Mouse (Mus musculus) hindbrain, embryonic 16.5 days (tissue): Measurements from ENCODE around the gene Ppp3cb. TPM values are rescaled to one million over a fixed set of nuclear protein-coding genes. Genes with fewer than 3 reads are reported as not detected.

Source experiments
- ATAC-seq: fragments of 200-750 bp; cut with Nextera tagmentation; 2 replicates; pipeline ENCODE4 v1.8.0; 2017; ENCODE audit warnings: moderate TSS enrichment, moderate library complexity
- H3K27ac ChIP-seq: fragments of 300-500 bp; sonication (generic); 2 replicates; pipeline ENCODE4 v1.5.1; 2014; ENCODE audit warnings: low read depth, mild to moderate bottlenecking, control low read depth, low read length, moderate library complexity
- H3K27me3 ChIP-seq: fragments of 300-500 bp; sonication (generic); replicated peaks from 2 replicates; pipeline ENCODE4 v1.6.1; 2014; ENCODE audit warnings: low read length; ENCODE audit not compliant: control insufficient read depth, insufficient read depth
- H3K36me3 ChIP-seq: fragments of 300-500 bp; sonication (generic); 2 replicates; pipeline ENCODE4 v1.6.1; 2014; ENCODE audit warnings: mild to moderate bottlenecking, low read length, moderate library complexity, mixed read lengths; ENCODE audit not compliant: control insufficient read depth, insufficient read depth
- H3K4me1 ChIP-seq: fragments of 300-500 bp; sonication (generic); 2 replicates; pipeline ENCODE4 v1.6.1; 2014; ENCODE audit warnings: low read depth, low read length; ENCODE audit not compliant: control insufficient read depth, insufficient read depth
- H3K4me2 ChIP-seq: fragments of 300-500 bp; sonication (generic); 2 replicates; pipeline ENCODE4 v1.6.1; 2014; ENCODE audit warnings: mild to moderate bottlenecking, low read length, control low read depth, moderate library complexity
- H3K4me3 ChIP-seq: fragments of 300-500 bp; sonication (generic); 2 replicates; pipeline ENCODE4 v1.5.1; 2014; ENCODE audit warnings: mild to moderate bottlenecking, low read length, control low read depth, moderate library complexity
- H3K9ac ChIP-seq: fragments of 300-500 bp; sonication (generic); 2 replicates; pipeline ENCODE4 v1.6.1; 2014; ENCODE audit warnings: low read depth, mild to moderate bottlenecking, control low read depth, low read length, moderate library complexity
- H3K9me3 ChIP-seq: fragments of 300-500 bp; sonication (generic); 2 replicates; pipeline ENCODE4 v1.6.1; 2014; ENCODE audit warnings: mild to moderate bottlenecking, low read length, moderate library complexity; ENCODE audit not compliant: control insufficient read depth
- WGBS: fragments of 180-500 bp; shearing (Covaris S2); extraction: QIAGEN DNeasy Blood & Tissue Kit; methylation state at CpG from one replicate; pipeline ENCODE4 v1.1.7; 2014; 5-methylcytosine and 5-hydroxymethylcytosine counted together
- polyA plus RNA-seq: library from polyadenylated mRNA; unstranded; fragments of >200 nt; fragmentation: Nextera tagmentation; extraction: Ambion mirVana; gene quantifications from 2 replicates; pipeline ENCODE4 v1.2.1, GENCODE M21; 2015

Ppp3cb gene
- polyA plus RNA-seq, 1 experiment from 2014 or later, result 67.1 TPM

DNA sequence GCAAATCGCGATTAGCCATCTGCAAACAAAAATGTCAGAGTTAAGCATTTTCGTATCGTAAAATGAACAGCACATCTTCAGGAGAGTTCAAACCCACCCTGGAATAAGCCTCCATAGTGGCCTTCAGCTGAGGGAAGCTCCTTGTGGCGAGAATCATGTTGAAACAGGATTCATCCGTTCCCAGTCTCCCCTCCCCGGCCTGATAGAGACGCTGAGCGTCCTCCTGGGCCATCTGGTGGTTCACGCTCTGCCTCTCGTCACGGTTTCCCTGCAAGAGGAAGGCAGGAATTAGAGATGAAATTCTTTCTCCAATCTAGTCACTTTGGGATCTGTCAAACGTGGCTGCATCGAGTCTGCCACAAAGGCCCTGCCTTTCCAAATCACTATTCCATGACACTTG is 86.2 kb downstream of the Ppp3cb start:
- Histone ChIP-seq H3K9ac (no peak overlapping the region), H3K4me1 (no peaks in the 10 kb centered on the region), H3K4me3 (no peak overlapping the region), H3K9me3 (no peaks in the 10 kb centered on the region), H3K27ac (no peak overlapping the region), H3K27me3 (no peaks in the 10 kb centered on the region), H3K36me3 (peaks cover 31% of the 10 kb centered on the region), H3K4me2 (no peak overlapping the region)
- ATAC-seq, result no peak
- 75% methylated on average over 14 of the region's 14 CpGs for WGBS

DNA sequence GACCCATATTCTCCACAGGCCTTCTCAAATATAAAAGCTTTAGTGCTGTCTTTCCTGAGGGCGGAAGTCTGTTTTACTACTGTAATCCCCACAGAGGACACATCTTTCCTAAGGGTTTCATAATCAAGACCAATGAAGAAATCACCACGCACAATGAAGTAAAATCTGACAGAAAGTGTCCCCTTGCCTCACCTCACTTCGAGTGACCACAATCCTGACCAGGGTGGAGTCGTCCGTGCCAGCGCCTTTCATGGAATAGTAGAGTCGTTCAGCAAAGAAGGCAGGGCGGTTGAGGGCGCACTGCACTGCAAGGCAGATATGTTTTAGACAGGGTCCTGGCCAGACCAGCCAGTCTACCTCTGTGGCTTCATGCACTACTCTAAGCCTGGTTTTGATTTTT is 88.0 kb downstream of the Ppp3cb start:
- Histone ChIP-seq H3K36me3 (peaks cover 24% of the 10 kb centered on the region), H3K4me1 (no peaks in the 10 kb centered on the region), H3K9ac (no peak overlapping the region), H3K9me3 (no peaks in the 10 kb centered on the region), H3K27ac (no peak overlapping the region), H3K27me3 (no peaks in the 10 kb centered on the region), H3K4me3 (no peak overlapping the region), H3K4me2 (no peak overlapping the region)
- 95% methylated on average over 9 of the region's 9 CpGs for WGBS
- no peak for ATAC-seq

DNA sequence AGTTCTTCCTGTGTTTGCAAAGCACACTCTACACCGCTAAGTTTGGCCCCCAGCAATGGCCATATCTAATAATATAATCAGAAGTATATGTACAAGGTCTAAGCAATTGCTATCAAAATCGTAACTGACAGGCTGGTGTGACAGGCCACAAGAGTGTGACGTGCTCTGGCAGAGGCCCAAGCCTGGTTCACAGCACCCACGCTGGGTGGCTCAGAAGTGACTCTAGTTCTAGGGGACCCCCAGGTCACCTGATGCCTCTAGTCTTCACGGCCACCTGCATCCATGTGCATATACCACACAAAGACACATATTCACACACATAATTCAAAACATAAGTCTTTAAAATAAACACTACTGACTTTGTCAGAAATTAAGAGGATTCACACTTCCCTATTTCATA is 93.4 kb downstream of the Ppp3cb start:
- no peaks in the 10 kb centered on the region for H3K9me3 ChIP-seq
- WGBS, result 90% methylated on average over 5 of the region's 5 CpGs
- H3K4me1 ChIP-seq, result no peaks in the 10 kb centered on the region
- H3K4me3 ChIP-seq, result no peak overlapping the region
- ATAC-seq, result no peak
- no peak overlapping the region for H3K9ac ChIP-seq
- H3K27ac ChIP-seq, result no peak overlapping the region
- H3K36me3 ChIP-seq, result peaks cover 6% of the 10 kb centered on the region; the same call in 1 of the 2 replicates
- no peak overlapping the region for H3K4me2 ChIP-seq
- H3K27me3 ChIP-seq, result no peaks in the 10 kb centered on the region

DNA sequence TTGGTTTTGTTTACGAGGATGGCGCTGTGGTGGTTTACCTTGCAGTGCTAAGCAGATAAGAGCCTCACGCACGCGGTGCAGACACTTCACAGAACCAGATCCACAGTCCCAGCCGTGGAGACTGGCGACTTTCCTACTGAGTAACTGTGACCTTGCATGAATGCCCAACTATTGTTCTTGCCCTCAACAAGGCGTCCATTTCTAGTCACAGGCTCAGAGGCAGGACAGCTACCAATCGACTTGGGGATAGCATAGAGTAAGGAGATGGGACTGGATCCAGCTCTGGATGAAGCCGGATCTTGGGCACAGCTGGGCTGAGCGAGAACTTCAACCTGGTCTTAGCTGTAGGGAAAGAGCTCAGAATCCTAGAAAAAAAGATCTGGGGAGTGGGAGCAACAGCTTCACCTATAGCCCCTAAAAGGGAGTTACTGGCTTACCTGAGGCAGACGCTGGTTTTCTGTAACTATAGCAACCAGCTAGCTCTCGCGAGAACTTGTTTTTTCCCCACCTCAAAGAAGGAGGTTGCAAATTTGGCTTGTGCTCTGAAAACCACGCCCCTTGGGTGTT is 94.5 kb downstream of the Ppp3cb start, which contains the start of gene Cfap70:
TSS of gene Cfap70 (minus strand) at position 462 of the 567 bp plus-strand sequence.
- H3K4me1 ChIP-seq, result no peaks in the 10 kb centered on the region
- 2% methylated on average over 15 of the region's 15 CpGs for WGBS
- peak; percentile 90 for ATAC-seq
- peaks cover 3% of the 10 kb centered on the region; the same call in 1 of the 2 replicates for H3K36me3 ChIP-seq
- H3K4me2 ChIP-seq, result peak within 1 kb of the TSS; percentile 80
- peak within 1 kb of the TSS; percentile 47; the same call in 1 of the 2 replicates for H3K9ac ChIP-seq
- H3K4me3 ChIP-seq, result peak within 1 kb of the TSS; percentile 50
- H3K9me3 ChIP-seq, result no peaks in the 10 kb centered on the region
- no peak within 1 kb of the TSS for H3K27ac ChIP-seq
- H3K27me3 ChIP-seq, result no peaks in the 10 kb centered on the region

DNA sequence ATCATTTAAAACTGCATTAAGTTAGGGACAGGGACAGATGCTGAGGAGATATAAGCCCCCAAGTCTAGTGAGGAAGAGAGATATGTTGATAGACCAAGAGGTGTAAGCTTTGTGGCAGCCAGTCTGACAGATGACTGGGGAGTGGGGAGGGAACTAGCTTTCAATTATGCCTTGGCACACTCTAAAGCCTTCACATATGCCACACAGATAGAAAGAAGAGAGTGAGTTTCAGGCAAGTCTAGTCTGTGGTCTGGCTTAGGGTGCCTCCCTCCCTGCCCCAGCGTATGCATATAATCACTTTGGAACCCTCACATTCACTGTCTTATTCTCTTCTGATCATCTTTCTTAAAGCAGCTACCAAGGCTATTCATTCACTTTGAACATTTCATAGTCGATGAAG is 95.1 kb downstream of the Ppp3cb start:
- Histone ChIP-seq H3K36me3 (peaks cover 3% of the 10 kb centered on the region; the same call in 1 of the 2 replicates), H3K4me1 (no peaks in the 10 kb centered on the region), H3K4me2 (peak overlapping the region; percentile 80), H3K27me3 (no peaks in the 10 kb centered on the region), H3K9ac (peak overlapping the region; percentile 47; the same call in 1 of the 2 replicates), H3K27ac (no peak overlapping the region), H3K4me3 (peak overlapping the region; percentile 50), H3K9me3 (no peaks in the 10 kb centered on the region)
- 13% methylated on average over 2 of the region's 2 CpGs for WGBS
- ATAC-seq, result peak; percentile 46; the same call in 1 of the 2 replicates

Other genes with a start within 250 kb of the Ppp3cb start
- 46.5 and 52.5 TPM in 2 replicates for gene Ecd, start 198.5 kb downstream of the Ppp3cb start, polyA plus RNA-seq
- gene Fam149b, start 198.4 kb downstream of the Ppp3cb start, polyA plus RNA-seq, result 40.1 and 40.4 TPM in 2 replicates
- gene Dnajc9, start 157.7 kb downstream of the Ppp3cb start, polyA plus RNA-seq, result 129 and 131 TPM in 2 replicates
- 64.7 and 68.0 TPM in 2 replicates for gene Mrps16, start 152.9 kb downstream of the Ppp3cb start, polyA plus RNA-seq
- 1.2 and 1.9 TPM in 2 replicates for gene Cfap70, start 94.3 kb downstream of the Ppp3cb start, polyA plus RNA-seq
- 20.6 and 20.8 TPM in 2 replicates for gene Anxa7, start 66.4 kb downstream of the Ppp3cb start, polyA plus RNA-seq
- gene Mss51, start 49.7 kb downstream of the Ppp3cb start, polyA plus RNA-seq, result 0.30 and 0.41 TPM in 2 replicates
- gene Usp54, start 94.5 kb upstream of the Ppp3cb start, polyA plus RNA-seq, result 8.7 and 10.6 TPM in 2 replicates
- gene Myoz1, start 110.0 kb upstream of the Ppp3cb start, polyA plus RNA-seq, result 0.15 and 3.7 TPM in 2 replicates
- gene Synpo2l, start 121.8 kb upstream of the Ppp3cb start, polyA plus RNA-seq, result 0.23 and 1.6 TPM in 2 replicates
- gene Sec24c, start 127.7 kb upstream of the Ppp3cb start, polyA plus RNA-seq, result 80.6 and 103 TPM in 2 replicates
- gene Fut11, start 148.4 kb upstream of the Ppp3cb start, polyA plus RNA-seq, result 29.1 and 30.1 TPM in 2 replicates
- gene Chchd1, start 156.4 kb upstream of the Ppp3cb start, polyA plus RNA-seq, result 148 and 163 TPM in 2 replicates
- 36.1 and 42.2 TPM in 2 replicates for gene Zswim8, start 161.0 kb upstream of the Ppp3cb start, polyA plus RNA-seq
- gene Ndst2, start 188.0 kb upstream of the Ppp3cb start, polyA plus RNA-seq, result 16.7 and 20.8 TPM in 2 replicates
- gene Camk2g, start 247.5 kb upstream of the Ppp3cb start, polyA plus RNA-seq, result 214 and 241 TPM in 2 replicates